Mouse (Mus musculus): ENCODE data around the gene Gm10639.
"Not testable (repeated sequence)": the region's sequence is repeated elsewhere in the genome, so short reads cannot be mapped to it uniquely, and the experiment has no call there.

Gm10639 gene

DNA sequence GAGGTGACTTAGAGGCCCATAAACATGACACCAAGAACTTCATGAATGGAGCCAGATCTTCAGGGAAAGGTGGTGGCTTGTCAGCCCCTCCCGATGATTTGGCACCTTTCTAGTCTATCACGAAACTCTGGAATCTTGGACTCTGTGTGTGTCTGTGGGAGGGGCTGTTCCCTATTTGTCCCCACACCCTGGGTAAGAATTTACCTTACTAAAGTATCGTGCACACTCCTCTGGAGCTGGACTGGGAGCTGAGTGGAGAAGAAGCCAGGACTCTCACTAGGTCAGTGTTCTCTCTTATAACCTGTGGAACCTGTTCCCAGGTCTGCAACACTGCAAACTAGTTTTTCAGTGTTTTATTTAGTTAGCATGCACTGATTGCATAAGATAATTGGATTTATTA is at the start of gene Gm10639:
Gene Gm10639 (plus strand): TSS at position 201 of the 400 bp plus-strand sequence.
- DNase-seq (ENCODE audit: low spot score) = not testable (repeated sequence)

GRCm38 (mm10) chr9:78255683-78256470 is 33.8 kb upstream of the Gm10639 start:
- peak; percentile 76 for DNase-seq (ENCODE audit: low spot score)

DNA sequence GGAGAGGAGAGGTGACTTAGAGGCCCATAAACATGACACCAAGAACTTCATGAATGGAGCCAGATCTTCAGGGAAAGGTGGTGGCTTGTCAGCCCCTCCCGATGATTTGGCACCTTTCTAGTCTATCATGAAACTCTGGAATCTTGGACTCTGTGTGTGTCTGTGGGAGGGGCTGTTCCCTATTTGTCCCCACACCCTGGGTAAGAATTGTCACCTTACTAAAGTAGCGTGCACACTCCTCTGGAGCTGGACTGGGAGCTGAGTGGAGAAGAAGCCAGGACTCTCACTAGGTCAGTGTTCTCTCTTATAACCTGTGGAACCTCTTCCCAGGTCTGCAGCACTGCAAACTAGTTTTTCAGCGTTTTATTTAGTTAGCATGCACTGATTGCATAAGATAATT is 32.8 kb upstream of the Gm10639 start, which contains the start of gene Gm3776:
Gene Gm3776 (plus strand): TSS at position 216 of the 400 bp plus-strand sequence.
- not testable (repeated sequence) for DNase-seq (ENCODE audit: low spot score)

- DNase-seq (ENCODE audit: low spot score) = not testable (repeated sequence)
Observed at GRCm38 (mm10) chr9:78259688-78260087, 30.0 kb upstream of the Gm10639 start.

GRCm38 (mm10) chr9:78270945-78271344 is 18.8 kb upstream of the Gm10639 start:
- not testable (repeated sequence) for DNase-seq (ENCODE audit: low spot score)

GRCm38 (mm10) chr9:78282002-78282711 is 7.6 kb upstream of the Gm10639 start:
- DNase-seq (ENCODE audit: low spot score) = peak; percentile 85

GRCm38 (mm10) chr9:78289063-78289462 is 660 bp upstream of the Gm10639 start:
- not testable (repeated sequence) for DNase-seq (ENCODE audit: low spot score)

DNA sequence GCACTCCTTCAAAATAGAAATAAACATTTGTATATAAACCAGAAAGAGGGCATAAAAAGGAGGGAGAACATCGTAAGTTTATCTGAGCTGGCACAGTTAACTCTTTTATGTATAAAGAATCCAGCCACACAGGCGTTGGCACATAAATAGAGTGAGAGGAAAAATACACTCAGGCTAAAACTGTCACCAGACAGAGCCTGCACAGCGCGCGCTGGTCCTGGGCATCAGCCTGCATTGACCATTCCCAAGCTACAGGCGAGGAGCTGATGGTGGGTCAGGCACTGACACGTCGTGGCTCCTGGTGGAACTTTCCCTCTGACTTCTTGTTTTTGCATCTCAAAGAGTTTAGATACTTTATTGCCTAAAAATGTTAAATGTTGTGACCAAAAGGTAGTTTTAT is 2.7 kb downstream of the Gm10639 start:
- not testable (repeated sequence) for DNase-seq (ENCODE audit: low spot score)

DNA sequence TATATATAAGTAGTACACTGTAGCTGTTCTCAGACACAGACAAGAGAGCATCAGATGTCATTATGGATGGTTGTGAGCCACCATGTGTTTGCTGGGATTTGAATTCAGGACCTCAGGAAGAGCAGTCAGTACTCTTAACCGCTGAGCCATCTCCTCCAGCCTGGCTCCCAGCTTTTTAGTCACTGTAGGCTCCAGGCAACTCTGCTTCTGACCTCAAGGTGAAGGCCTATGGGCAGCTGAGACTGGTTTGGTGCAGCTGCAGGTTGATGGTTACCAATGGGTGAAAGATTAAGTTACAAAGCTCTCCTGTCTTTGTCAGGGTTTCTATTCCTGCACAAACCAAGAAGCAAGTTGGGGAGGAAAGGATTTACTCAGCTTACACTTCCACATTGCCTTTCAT is 4.0 kb downstream of the Gm10639 start:
- not testable (repeated sequence) for DNase-seq (ENCODE audit: low spot score)

DNA sequence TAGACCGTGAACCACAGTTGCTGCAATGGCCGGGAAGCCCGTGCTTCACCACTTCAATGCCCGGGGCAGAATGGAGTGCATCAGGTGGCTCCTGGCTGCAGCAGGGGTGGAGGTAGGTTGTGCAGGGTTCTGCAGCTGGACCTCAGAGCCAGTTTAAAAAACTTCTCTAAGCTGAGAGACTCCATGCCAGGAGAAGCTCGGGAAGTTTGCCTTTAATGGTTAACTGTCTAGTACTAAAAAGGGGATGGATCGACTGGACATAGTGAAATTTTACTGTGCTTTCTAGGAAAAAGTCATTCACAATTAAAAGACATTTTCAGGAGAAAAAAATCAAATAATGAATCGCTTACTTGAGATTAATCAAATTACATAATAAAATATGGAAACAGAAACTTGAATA is 5.1 kb downstream of the Gm10639 start:
- DNase-seq (ENCODE audit: low spot score) = not testable (repeated sequence)

DNA sequence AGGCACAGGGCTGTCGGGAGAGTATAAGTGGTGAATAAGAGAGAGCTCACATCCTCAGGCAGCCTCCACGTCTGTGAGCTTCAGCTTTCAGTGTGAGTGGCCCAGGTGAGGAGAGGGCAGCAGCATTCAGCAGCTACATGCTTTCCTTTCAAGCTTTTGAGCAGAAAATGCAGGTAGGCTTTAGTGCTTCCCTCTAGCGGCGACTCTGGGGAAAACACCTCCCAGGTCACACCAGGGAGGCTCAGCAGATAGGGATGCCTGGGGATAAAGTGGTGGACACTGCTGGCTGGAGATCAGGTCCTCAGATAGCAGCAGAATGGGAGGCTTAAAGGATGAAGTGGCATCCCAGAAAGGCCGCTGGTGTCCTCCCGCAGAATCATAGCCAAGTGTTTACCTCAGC is 6.4 kb downstream of the Gm10639 start:
- peak; percentile 57 for DNase-seq (ENCODE audit: low spot score)

GRCm38 (mm10) chr9:78298232-78298631 is 8.5 kb downstream of the Gm10639 start:
- no peak for DNase-seq (ENCODE audit: low spot score)

DNA sequence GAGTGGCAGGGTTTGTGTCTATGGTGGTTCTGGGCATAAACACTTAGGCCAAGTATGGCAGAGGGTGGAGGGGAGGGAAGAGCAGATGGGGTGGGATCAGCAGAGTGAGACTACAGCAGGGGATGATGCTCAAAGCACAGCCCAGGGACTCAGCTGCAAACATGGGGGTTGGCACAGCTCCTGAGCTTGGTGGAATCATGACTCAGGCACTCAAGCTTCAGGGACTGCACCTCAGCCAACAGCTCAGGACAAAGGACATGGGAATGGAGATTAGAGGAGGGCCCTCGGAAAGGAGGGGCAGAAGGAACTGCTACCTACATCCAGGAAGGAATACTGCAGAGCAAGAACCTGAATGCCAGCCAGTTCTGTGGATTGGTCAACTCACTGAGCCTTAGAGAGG is 9.4 kb downstream of the Gm10639 start:
- not testable (repeated sequence) for DNase-seq (ENCODE audit: low spot score)

DNA sequence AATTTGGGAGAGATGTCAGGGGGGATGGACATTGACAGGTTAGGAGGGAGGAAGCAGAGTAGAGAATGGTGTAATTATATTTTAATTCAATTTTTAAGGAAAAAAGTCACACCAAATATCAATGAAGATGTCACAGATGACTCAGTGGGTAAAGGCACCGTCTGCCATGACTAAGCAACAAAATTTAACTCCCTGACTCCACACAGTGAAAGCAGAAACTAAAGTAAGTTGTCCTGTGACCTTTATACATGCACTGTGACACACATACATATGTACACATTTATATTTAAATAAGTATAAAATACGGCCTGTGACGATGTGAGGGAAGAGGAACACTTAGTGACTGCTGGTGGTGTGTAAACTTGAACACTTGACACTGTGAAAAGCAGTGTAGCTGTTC is 18.4 kb downstream of the Gm10639 start:
- DNase-seq (ENCODE audit: low spot score) = not testable (repeated sequence)

- DNase-seq (ENCODE audit: low spot score) = no peak
Observed at GRCm38 (mm10) chr9:78314696-78315095, 25.0 kb downstream of the Gm10639 start, which contains the start of gene Omt2a. Omt2a (minus strand) TSS chr9:78314796.

DNA sequence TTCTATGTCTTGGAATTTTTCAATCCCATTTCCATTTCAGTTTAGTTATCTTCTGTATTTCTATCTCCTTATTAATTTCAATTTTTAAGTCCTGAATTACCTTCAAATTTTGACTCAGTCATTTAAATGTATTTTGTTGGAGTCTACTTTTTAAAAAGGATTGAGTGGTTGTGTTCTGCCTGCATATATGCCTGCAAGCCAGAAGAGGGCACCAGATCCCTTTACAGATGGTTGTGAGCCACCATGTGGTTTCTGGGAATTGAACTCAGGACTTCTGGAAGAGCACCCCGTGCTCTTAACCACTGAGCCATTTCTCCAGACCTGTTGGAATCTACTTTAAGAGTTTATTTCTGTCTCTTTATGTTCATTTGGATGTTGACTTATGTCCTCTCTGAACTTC is 29.8 kb downstream of the Gm10639 start:
- DNase-seq (ENCODE audit: low spot score) = no peak

- not testable (repeated sequence) for DNase-seq (ENCODE audit: low spot score)
Observed at GRCm38 (mm10) chr9:78327289-78327688, 37.6 kb downstream of the Gm10639 start, which contains the start of gene Omt2b. Omt2b (plus strand) TSS chr9:78327589.

GRCm38 (mm10) chr9:78337050-78337449 is 47.3 kb downstream of the Gm10639 start:
- not testable (repeated sequence) for DNase-seq (ENCODE audit: low spot score)

DNA sequence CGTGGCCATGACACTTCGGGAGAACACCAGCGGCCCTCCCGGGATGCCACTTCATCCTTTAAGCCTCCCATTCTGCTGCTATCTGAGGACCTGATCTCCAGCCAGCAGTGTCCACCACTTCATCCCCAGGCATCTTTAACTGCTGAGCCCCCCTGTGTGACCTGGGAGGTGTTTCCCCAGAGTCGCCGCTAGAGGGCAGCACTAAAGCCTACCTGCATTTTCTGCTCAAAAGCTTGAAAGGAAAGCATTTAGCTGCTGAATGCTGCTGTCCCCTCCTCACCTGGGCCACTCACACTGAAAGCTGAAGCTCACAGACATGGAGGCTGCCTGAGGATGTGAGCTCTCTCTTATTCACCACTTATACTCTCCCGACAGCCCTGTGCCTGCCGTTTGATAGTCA is 50.6 kb downstream of the Gm10639 start:
- peak; percentile 18 for DNase-seq (ENCODE audit: low spot score)

GRCm38 (mm10) chr9:78342494-78342893 is 52.8 kb downstream of the Gm10639 start:
- DNase-seq (ENCODE audit: low spot score) = not testable (repeated sequence)

DNA sequence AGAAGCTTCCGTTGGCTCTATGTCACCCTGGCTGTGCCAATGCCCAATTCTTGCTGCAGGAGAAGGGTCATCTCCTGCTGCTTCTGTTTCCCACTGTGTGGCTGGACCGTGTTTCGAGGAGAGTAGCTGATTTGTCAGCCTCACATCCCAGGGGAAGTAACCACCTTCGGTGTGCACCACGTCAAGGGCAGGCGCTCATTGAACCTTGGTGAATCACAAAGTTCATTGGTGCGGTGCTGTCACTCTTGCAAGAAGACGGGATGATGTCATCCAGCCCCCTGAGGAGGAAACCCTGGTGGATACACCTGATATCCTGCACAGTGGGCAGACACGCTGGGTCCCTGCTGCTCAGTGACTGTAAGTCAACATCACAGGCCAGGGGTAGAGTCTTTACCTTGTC is 53.3 kb downstream of the Gm10639 start:
- not testable (repeated sequence) for DNase-seq (ENCODE audit: low spot score)

DNA sequence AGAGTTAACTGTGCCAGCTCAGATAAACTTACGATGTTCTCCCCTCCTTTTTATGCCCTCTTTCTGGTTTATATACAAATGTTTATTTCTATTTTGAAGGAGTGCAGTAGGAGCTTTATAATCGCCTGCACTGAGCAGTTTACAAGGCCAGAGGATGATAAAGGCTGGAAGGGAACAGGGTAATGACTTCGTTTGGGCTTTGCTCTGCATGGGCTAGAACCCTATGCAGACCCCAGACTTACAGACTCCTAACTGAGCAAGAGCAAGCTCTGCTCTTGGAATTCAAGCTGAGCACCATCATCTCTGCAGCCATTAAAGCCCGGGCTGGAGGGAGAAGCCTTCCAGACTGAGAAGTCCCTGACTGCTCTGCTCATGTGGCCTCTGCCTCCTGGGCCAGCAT is 55.5 kb downstream of the Gm10639 start:
- not testable (repeated sequence) for DNase-seq (ENCODE audit: low spot score)

DNA sequence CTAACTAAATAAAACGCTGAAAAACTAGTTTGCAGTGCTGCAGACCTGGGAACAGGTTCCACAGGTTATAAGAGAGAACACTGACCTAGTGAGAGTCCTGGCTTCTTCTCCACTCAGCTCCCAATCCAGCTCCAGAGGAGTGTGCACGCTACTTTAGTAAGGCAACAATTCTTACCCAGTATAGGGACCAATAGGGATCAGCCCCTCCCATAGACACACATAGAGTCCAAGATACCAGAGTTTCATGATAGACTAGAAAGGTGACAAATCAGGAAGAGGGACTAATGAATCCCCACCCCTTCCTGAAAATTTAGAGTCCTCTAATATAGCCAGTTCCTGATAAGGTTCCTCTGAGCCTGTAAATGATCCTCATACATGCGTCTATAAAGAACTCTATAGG is 57.3 kb downstream of the Gm10639 start:
- no peak for DNase-seq (ENCODE audit: low spot score)

Measured in adipocyte (in vitro differentiated cells).